Mouse (Mus musculus): ENCODE data around the gene Lrrc51.
A peak's percentile ranks its signal among the peaks of the same experiment; 100 is the strongest.

Gene Lrrc51

GRCm38 (mm10) chr7:101933751-101934240 is at the start of gene Lrrc51, which contains the start of gene Numa1:
Gene Lrrc51 (minus strand): TSS chr7:101933895.
Gene Numa1 (plus strand): TSS chr7:101934111.
- DNase-seq (ENCODE audit: low read depth) = peak; percentile 98

- no peak for DNase-seq (ENCODE audit: low read depth)
Observed at GRCm38 (mm10) chr7:101982735-101983134, 49.0 kb upstream of the Lrrc51 start.

- no peak for DNase-seq (ENCODE audit: low read depth)
Observed at GRCm38 (mm10) chr7:101974505-101974904, 40.8 kb upstream of the Lrrc51 start.

DNA sequence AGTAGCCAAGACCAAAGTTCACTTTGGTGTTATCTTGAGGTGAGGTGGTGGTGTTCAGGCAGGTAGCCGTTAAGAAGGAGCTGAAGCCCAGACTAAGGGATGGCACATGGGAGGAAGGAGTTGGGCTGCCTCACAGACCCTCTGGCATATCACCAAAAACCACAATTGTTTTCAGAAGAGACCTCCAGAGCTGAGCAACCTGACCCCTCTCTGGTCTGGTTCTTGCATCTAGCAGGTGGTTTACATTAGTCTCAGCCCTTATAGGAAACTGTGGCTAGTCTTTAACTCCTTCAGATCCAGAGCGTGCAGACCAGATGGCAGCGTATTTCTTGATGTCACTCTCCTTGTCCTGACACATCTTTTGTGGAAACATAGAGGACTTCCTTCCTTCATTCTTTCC is 40.0 kb upstream of the Lrrc51 start:
- no peak for DNase-seq (ENCODE audit: low read depth)

DNA sequence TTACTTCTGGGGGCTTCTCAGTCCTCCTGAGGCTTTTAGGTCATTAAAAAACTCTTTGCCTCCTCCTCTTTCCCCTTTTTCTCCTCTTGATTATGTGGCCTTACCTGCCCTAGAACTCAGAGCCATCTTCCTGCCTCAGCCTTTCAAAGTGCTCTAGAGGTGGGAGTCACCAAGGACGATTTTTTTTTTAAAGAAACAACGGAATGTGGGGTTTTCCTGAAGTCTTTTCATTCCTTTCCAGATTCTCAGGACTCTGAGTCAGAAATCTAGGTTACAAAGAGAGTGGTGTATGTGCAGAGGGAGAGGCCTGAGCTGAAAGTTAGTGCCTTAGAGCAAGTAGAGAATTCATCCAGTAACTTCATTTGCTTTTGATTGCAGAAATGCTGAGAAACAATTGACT is 38.0 kb upstream of the Lrrc51 start:
- DNase-seq (ENCODE audit: low read depth) = no peak

DNA sequence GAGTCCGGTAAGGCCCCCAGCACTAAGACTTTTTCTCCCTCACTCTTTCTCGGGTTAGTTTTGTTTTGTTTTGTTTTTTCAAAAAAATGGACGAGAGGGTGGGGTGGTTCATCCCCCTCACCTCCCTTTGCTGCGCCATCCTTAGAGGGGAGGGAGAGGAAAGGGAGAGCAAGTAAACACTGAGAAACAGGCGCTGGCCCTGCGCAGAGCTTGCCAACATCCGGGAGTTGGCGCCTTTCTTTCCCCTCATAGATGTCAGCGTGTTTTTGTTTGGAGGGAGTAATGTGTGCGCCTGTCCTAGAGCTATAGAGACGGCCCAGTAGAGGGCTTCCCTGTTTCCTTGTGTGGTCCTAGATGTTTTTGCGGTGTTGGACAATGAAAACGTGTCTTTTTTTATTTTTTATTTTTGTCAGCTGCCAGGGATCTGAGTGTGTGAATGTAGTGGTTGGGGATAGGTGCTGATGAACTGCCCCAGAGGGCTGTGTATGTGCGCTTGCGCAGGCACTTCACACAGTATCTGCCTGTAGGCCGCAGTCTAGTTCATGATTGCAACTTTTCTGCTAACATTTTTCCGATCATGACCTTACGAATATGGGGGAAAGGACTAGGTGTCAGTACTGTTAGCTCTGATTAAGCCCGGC is 37.2 kb upstream of the Lrrc51 start:
- DNase-seq (ENCODE audit: low read depth) = peak; percentile 82

DNA sequence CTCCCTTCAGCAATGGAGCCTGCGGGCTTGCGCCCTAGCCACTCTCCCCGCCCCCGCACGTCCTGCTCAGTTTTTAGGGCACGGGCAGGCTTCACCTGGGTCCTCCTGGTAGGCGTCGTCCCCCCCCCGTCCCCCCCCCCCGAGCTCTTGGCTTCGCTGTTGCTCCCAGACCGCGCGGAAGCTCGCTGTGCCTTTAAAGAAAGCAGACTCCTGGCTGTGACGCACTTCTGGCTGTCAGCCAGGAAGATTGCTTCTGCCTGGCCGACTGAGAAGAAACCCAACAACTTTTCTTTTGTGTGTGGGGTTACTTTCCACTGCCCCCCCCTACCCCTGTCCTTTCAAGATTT is 36.7 kb upstream of the Lrrc51 start:
- DNase-seq (ENCODE audit: low read depth) = peak; percentile 92

DNA sequence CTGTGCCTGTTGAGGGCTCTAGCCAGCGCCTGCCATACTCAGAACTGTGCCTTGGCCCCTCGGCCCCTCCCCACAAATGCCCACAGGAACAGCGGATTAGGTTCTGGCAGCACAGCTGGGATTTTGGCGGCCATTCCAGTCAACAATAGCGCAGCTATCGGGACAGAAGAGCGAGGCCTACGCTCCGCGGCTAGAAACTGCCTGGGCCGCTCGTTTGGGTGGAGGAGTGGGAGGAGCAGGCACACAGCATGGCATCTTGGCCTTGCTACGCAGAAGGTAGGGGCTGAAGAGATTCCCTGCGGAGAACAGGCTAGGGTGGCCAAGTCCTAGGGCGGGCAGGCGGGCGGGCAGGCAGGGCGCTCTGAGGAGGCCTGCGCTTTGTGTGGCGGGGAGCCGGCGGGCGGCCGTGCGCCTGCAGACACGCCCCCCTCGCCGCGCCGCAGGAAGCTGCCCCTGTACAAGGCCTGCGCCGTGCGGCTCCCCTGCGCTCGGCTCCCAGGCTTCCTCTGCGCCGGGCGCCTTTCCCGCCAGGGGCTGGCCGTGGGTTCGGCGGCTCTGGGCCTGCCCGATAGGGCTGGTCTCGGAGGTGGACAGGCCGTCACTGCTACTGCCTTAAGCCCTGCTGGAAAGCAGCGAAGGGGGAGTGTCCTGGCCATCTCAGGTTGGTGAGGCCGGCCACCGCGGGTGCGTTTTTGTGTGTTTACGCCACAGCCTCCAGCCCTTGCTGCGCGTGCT is 36.2 kb upstream of the Lrrc51 start:
- peak; percentile 86 for DNase-seq (ENCODE audit: low read depth)

DNA sequence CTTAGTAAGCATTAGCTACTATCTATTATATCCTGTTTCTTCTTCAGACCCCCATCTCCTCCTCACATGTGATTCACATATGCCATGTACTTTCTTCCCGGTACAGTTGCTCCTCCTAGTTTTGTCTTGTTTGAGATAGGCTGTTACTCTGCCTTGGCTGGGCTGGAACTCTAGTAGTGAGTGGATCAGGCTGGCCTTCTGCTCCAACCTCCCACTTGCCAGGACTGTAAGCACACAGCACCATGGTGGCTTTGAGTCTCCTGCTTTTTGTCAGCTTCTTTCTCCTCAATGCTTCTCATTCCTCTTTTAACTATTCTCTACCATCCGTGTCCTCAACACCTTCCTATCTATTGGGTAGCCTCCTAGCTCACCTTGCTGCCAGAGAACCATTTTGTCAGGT is 35.1 kb upstream of the Lrrc51 start:
- no peak for DNase-seq (ENCODE audit: low read depth)

DNA sequence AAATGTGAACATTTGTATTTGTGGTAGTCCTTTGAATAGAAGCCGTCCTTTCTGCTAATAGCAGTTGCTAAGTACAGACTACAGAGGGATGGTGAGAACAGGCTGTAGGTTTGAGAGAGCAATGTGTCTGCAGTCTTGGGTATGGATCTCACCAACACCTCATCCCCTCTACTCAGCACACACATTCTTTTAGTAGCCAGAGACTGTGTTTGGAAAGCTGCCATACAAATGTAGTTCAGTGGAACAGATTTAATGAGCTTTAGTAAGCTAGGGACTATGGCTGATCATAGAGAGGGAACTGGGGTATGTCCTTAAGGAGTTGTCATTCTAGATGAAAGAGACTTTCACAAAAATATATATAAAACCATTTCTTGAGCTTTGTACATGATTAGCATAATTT is 33.6 kb upstream of the Lrrc51 start:
- DNase-seq (ENCODE audit: low read depth) = no peak

DNA sequence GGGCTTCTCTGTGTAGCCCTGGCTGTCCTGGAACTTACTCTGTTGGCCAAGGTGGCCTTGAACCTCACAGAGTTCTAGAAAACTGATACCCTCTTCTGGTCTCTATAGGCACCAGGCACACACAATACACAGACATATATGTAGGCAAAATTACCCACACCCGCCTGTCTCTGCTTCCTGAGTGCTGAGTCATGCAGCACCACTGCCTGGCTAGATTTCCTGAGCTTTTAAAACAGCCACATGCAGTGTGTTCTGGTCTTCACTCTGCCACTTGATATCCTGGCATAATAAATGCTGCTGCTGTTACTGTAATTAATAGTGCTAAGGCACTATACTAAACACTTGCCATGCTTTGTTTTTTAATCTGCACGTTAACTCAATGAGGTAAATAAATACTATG is 31.9 kb upstream of the Lrrc51 start:
- DNase-seq (ENCODE audit: low read depth) = peak; percentile 63

DNA sequence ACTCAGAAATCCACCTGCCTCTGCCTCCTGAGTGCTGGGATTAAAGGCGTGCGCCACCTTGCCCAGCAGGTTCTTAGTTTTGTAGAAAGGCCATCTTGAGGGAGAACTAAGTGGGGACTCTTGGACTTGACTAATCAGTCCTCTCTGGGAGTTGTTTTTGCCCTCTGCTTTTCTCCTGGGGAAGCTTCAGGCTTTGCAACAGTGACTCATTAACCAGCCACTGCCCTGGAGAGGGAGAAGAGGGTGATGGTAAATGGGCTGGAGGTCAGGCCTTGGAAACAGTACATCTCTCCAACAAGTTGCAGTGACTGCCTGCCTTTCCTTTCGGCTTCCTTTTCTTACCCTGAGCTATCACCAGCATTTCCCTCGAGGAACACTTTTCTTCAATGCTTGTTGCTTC is 30.9 kb upstream of the Lrrc51 start:
- DNase-seq (ENCODE audit: low read depth) = no peak

GRCm38 (mm10) chr7:101963621-101964020 is 29.9 kb upstream of the Lrrc51 start:
- peak; percentile 38 for DNase-seq (ENCODE audit: low read depth)

- no peak for DNase-seq (ENCODE audit: low read depth)
Observed at GRCm38 (mm10) chr7:101962829-101963228, 29.1 kb upstream of the Lrrc51 start.

- no peak for DNase-seq (ENCODE audit: low read depth)
Observed at GRCm38 (mm10) chr7:101956911-101957310, 23.2 kb upstream of the Lrrc51 start.

GRCm38 (mm10) chr7:101956481-101956880 is 22.8 kb upstream of the Lrrc51 start:
- DNase-seq (ENCODE audit: low read depth) = no peak

GRCm38 (mm10) chr7:101955862-101956261 is 22.2 kb upstream of the Lrrc51 start:
- no peak for DNase-seq (ENCODE audit: low read depth)

DNA sequence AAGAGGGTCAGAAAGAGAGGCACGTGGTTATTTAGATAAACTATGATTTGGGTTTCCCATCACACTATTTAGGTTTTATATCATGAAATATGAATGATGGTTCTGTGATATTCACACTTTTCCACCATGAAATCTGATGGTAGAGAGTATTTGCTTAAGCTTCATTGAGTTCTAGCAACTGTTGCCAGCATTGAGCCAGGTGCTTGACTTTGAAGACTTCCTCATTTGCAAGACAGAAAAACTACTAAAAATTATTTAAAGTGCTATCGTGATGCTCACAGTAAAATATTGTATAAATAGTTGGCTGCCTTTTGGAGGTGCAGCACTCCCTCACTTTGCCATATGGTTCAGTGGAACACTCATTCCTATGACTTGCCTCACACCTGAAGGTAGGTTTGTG is 21.6 kb upstream of the Lrrc51 start:
- no peak for DNase-seq (ENCODE audit: low read depth)

GRCm38 (mm10) chr7:101954163-101954562 is 20.5 kb upstream of the Lrrc51 start:
- DNase-seq (ENCODE audit: low read depth) = no peak

GRCm38 (mm10) chr7:101952098-101952497 is 18.4 kb upstream of the Lrrc51 start:
- DNase-seq (ENCODE audit: low read depth) = no peak

- DNase-seq (ENCODE audit: low read depth) = no peak
Observed at GRCm38 (mm10) chr7:101951648-101952047, 18.0 kb upstream of the Lrrc51 start.

DNA sequence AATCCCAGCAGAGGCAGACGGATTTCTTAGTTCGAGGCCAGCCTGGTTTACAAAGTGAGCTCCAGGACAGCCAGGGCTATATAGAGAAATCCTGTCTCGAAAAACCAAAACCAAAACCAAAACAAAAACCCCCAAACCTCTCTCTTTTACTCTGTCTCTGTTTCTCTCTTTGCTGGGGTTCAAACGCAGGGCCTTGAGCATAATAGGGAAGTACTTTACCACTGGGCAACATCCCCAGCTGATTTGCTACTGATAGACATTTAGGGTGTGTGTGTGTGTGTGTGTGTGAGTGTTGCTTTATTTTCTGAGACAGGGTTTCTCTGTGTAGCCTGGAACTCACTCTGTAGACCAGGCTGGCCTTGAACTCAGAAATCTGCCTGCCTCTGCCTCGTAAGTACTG is 15.3 kb upstream of the Lrrc51 start:
- DNase-seq (ENCODE audit: low read depth) = peak; percentile 67

DNA sequence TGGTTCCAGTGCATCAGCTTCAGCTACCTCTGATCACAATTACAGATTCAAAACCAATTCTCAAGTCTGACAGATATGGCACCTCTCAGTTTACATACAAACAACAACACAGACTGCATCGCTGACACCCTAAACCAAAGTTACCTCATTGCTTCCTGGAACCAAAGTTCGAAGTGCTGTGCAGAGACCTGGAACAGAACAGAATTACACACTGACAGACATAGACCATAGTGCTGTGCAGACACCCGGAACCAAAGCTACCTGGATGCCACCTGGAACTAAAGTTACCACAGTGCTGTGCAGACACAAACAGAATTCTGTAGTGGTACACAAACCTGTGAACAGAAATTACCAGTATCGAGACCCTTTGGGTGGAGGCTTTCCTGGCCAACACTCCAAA is 6.1 kb upstream of the Lrrc51 start:
- DNase-seq (ENCODE audit: low read depth) = no peak

DNA sequence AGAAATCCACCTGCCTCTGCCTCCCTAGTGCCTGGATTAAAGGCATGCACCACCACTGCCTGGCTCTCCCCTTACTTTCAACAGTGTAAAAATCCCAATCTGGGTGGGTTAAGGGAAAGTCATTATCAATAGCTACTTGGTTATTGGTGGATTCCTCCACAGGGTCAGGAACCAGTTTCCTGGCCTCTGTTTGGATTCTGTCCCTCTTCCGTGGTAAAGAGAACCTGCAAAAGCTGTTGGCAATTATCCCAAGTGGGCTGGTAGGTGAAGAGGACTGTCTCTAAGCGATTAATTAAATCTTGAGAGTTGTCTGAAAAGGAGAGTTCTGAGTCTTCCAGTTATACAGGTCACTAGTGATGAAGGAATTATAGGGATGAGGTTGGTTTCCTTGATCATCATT is 4.7 kb upstream of the Lrrc51 start:
- DNase-seq (ENCODE audit: low read depth) = no peak
